Mouse (Mus musculus) urinary bladder, postnatal 14 days (tissue): ENCODE measurements around the gene Gm11037.

Source experiments
- DNase-seq: peaks from one replicate; pipeline ENCODE4 v3.0.0; 2021; ENCODE audit warnings: low spot score

The Gm11037 gene

GRCm38 (mm10) chr2:131128636-131129157 is 4.6 kb upstream of the Gm11037 start:
- peak; percentile 1 for DNase-seq

- peak; percentile 8 for DNase-seq
Observed at GRCm38 (mm10) chr2:131129836-131130235, 3.5 kb upstream of the Gm11037 start.

- DNase-seq = peak; percentile 1
Observed at GRCm38 (mm10) chr2:131130849-131131248, 2.4 kb upstream of the Gm11037 start.

GRCm38 (mm10) chr2:131132111-131132888 is 997 bp upstream of the Gm11037 start:
- peak; percentile 1 for DNase-seq

- peak; percentile 2 for DNase-seq
Observed at GRCm38 (mm10) chr2:131134381-131134780, 1.1 kb downstream of the Gm11037 start.

- peak; percentile 1 for DNase-seq
Observed at GRCm38 (mm10) chr2:131134826-131135400, 1.6 kb downstream of the Gm11037 start.

GRCm38 (mm10) chr2:131135521-131136139 is 2.3 kb downstream of the Gm11037 start:
- DNase-seq = peak; percentile 1

- DNase-seq = peak; percentile 1
Observed at GRCm38 (mm10) chr2:131138296-131138695, 5.0 kb downstream of the Gm11037 start.

GRCm38 (mm10) chr2:131138760-131139159 is 5.5 kb downstream of the Gm11037 start:
- DNase-seq = peak; percentile 2

GRCm38 (mm10) chr2:131139287-131139686 is 6.0 kb downstream of the Gm11037 start:
- DNase-seq = no peak

- no peak for DNase-seq
Observed at GRCm38 (mm10) chr2:131139886-131140532, 6.7 kb downstream of the Gm11037 start.

- no peak for DNase-seq
Observed at GRCm38 (mm10) chr2:131140533-131140905, 7.2 kb downstream of the Gm11037 start.

GRCm38 (mm10) chr2:131141336-131141986 is 8.2 kb downstream of the Gm11037 start:
- DNase-seq = no peak

GRCm38 (mm10) chr2:131142592-131142991 is 9.3 kb downstream of the Gm11037 start:
- peak; percentile 85 for DNase-seq

GRCm38 (mm10) chr2:131143007-131143780 is 9.9 kb downstream of the Gm11037 start:
- DNase-seq = no peak

GRCm38 (mm10) chr2:131145121-131145520 is 11.8 kb downstream of the Gm11037 start:
- no peak for DNase-seq

GRCm38 (mm10) chr2:131145536-131145935 is 12.2 kb downstream of the Gm11037 start:
- no peak for DNase-seq

- no peak for DNase-seq
Observed at GRCm38 (mm10) chr2:131146193-131147042, 13.1 kb downstream of the Gm11037 start.

- no peak for DNase-seq
Observed at GRCm38 (mm10) chr2:131147043-131147365, 13.7 kb downstream of the Gm11037 start.
